Mouse (Mus musculus) erythroblast, embryonic 14.5 days (primary cell): ENCODE results near the gene Bco1.

ENCODE experiments used
- GATA1 ChIP-seq: IDR thresholded peaks from 2 replicates; pipeline ENCODE4 v1.6.1; 2012; ENCODE audit warnings: low read length, inconsistent platforms, mixed read lengths
- TAL1 ChIP-seq: IDR thresholded peaks from 3 replicates; pipeline ENCODE4 v1.6.1; 2012; ENCODE audit warnings: low read length, inconsistent platforms, mixed read lengths

- TF ChIP-seq GATA1: no peak
- TF ChIP-seq TAL1: no peak
Observed at GRCm38 (mm10) chr8:117049444-117049843, 46.2 kb upstream of the Bco1 start.
